ENCODE assay signal across 17 mouse cellular contexts in the genomic region with DNA sequence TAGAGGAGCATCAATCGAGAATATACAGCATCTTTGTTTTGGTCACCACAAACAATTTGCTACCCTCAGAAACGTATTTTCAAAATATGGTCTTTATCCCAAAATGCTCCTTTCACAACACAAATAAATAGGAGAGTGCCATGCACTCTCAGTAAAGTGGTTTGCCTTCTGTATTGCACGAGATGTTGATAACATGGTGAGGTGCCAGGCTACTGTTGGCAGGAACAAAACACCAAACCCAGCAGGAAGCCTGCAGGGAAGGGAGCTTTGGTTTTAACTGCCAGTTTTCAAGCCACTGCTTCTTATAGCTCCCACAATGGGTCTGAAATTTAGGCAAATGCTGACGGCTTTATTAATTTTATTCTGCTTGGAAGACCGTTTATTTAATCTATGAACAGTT.
DNase-seq lines count a peak whose midpoint lies in the region; ATAC-seq lines count a peak whose summit lies in the region.
"Had no signal": no experiment of that assay in that cellular context is flagged by ENCODE, and none has a peak within 500 bp of the region (broad histone marks: within the 10 kb centered on the region; RNA-seq: fewer than 3 reads in every experiment).

No protein-coding gene starts in this region.

- H3K4me1 ChIP-seq in forebrain, embryonic 15.5 days = peaks cover 20% of the 10 kb centered on the region
- H3K4me1 ChIP-seq in forebrain, embryonic 10.5 days = peaks cover 19% of the 10 kb centered on the region
- H3K4me1 ChIP-seq: intestine, embryonic 15.5 days; limb, embryonic 13.5 days had no signal

- no peak for DNase-seq in forebrain, embryonic 10.5 days (ENCODE audit: extremely low spot score, low spot score)
- DNase-seq in layer of hippocampus, postnatal 14 days (ENCODE audit: low spot score in 2 of 2) = peak; percentile 24 to 68
- no peak for DNase-seq in layer of hippocampus, adult 8-10 months (ENCODE audit: low spot score in 2 of 2)
- peak; percentile 79 for DNase-seq in cerebellum, adult 11 months
- peak; percentile 79 to 85 for DNase-seq in cerebellum, postnatal 25 days
- no peak for DNase-seq in thymus, postnatal 25 days
- no peak for DNase-seq in heart, adult 9 months (ENCODE audit: low spot score in 2 of 2)
- DNase-seq: adrenal gland, postnatal 36 days; heart, postnatal 10 days; lung, postnatal 14 days had no signal

- H3K9ac ChIP-seq in forebrain, embryonic 15.5 days (replicated peaks) = no peak overlapping the region
- H3K9ac ChIP-seq: intestine, embryonic 15.5 days; limb, embryonic 13.5 days had no signal

- H3K27me3 ChIP-seq in forebrain, embryonic 15.5 days = no peaks in the 10 kb centered on the region
- no peaks in the 10 kb centered on the region for H3K27me3 ChIP-seq in forebrain, embryonic 10.5 days (ENCODE audit: poor library complexity, severe bottlenecking)
- H3K27me3 ChIP-seq: CH12.LX; intestine, embryonic 15.5 days; limb, embryonic 13.5 days had no signal

- peak; percentile 64 for ATAC-seq in forebrain, embryonic 15.5 days (replicated peaks)
- ATAC-seq: activated CD4-positive, CD25-positive, alpha-beta regulatory T cell, adult 4 months; intestine, embryonic 15.5 days had no signal

- H3K4me3 ChIP-seq in forebrain, embryonic 15.5 days = no peak overlapping the region
- H3K4me3 ChIP-seq in forebrain, embryonic 10.5 days = no peak overlapping the region
- H3K4me3 ChIP-seq: intestine, embryonic 15.5 days; limb, embryonic 13.5 days; myocyte had no signal

- H3K27ac ChIP-seq in forebrain, embryonic 15.5 days (replicated peaks) = peak overlapping the region; percentile 57
- no peak overlapping the region for H3K27ac ChIP-seq in forebrain, embryonic 10.5 days
- H3K27ac ChIP-seq: intestine, embryonic 15.5 days; kidney, postnatal 0 days; limb, embryonic 13.5 days had no signal

- no peaks in the 10 kb centered on the region for H3K9me3 ChIP-seq in forebrain, embryonic 15.5 days
- H3K9me3 ChIP-seq in forebrain, embryonic 10.5 days = no peaks in the 10 kb centered on the region
- H3K9me3 ChIP-seq: intestine, embryonic 15.5 days; limb, embryonic 13.5 days had no signal

- 25% methylated on average over 5 of the region's 5 CpGs for WGBS in forebrain, embryonic 15.5 days
- WGBS in forebrain, embryonic 10.5 days = 58% methylated on average over 5 of the region's 5 CpGs

- H3K36me3 ChIP-seq in forebrain, embryonic 15.5 days = no peaks in the 10 kb centered on the region
- no peaks in the 10 kb centered on the region for H3K36me3 ChIP-seq in forebrain, embryonic 10.5 days (replicated peaks)
- H3K36me3 ChIP-seq: intestine, embryonic 15.5 days; limb, embryonic 13.5 days had no signal

- no peak overlapping the region for H3K4me2 ChIP-seq in forebrain, embryonic 15.5 days (replicated peaks)
- H3K4me2 ChIP-seq: intestine, embryonic 15.5 days; limb, embryonic 13.5 days had no signal

Comparison
In these comparisons a context has a peak if more than half of its experiments do, and no peak if none do; other contexts are left out.
1. DNase-seq: peak in layer of hippocampus, postnatal 14 days (2 of 2), cerebellum, adult 11 months (single experiment) and cerebellum, postnatal 25 days (2 of 2); none in forebrain, embryonic 10.5 days (single experiment), layer of hippocampus, adult 8-10 months (0 of 2), thymus, postnatal 25 days (single experiment) and heart, adult 9 months (0 of 2).